Mouse (Mus musculus): ENCODE data around the gene Gdf5. TPM values are rescaled to one million over a fixed set of nuclear protein-coding genes. Genes with fewer than 3 reads are reported as not detected.

Gdf5 gene
- polyA plus RNA-seq, 1 experiment from 2014 or later = not detected

GRCm38 (mm10) chr2:155959981-155960380 lies 14.8 kb upstream of the Gdf5 start:
- no peak overlapping the region for H3K4me3 ChIP-seq (replicated peaks)
- 84% methylated on average over 5 of the region's 5 CpGs for WGBS (ENCODE audit: insufficient replicate concordance)
- no peaks in the 10 kb centered on the region for H3K27me3 ChIP-seq
- no peak overlapping the region for H3K4me2 ChIP-seq
- H3K4me1 ChIP-seq (replicated peaks) = peaks cover 19% of the 10 kb centered on the region
- H3K27ac ChIP-seq = no peak overlapping the region
- ATAC-seq (ENCODE audit: low read depth) (no peak), DNase-seq (no peak)
- no peaks in the 10 kb centered on the region for H3K9me3 ChIP-seq (replicated peaks)
- peaks cover 28% of the 10 kb centered on the region for H3K36me3 ChIP-seq
- H3K9ac ChIP-seq = no peak overlapping the region

GRCm38 (mm10) chr2:155956134-155957059 lies 11.2 kb upstream of the Gdf5 start, which contains the start of gene Cep250:
Cep250 (plus strand) TSS chr2:155956458.
- Histone ChIP-seq H3K27ac (peak within 1 kb of the TSS; percentile 81), H3K4me1 (replicated peaks) (peaks cover 26% of the 10 kb centered on the region), H3K9ac (peak within 1 kb of the TSS; percentile 94), H3K4me2 (peak within 1 kb of the TSS; percentile 99), H3K9me3 (replicated peaks) (no peaks in the 10 kb centered on the region), H3K36me3 (no peaks in the 10 kb centered on the region), H3K27me3 (peaks cover 11% of the 10 kb centered on the region; the same call in 1 of the 2 replicates), H3K4me3 (replicated peaks) (peak within 1 kb of the TSS; percentile 88)
- ATAC-seq (ENCODE audit: low read depth) (peak; percentile 100), DNase-seq (peak; percentile 81)
- under 1% methylated on average over 58 of the region's 59 CpGs for WGBS (ENCODE audit: insufficient replicate concordance)

GRCm38 (mm10) chr2:155952006-155952405 lies 6.8 kb upstream of the Gdf5 start:
- peaks cover 13% of the 10 kb centered on the region; the same call in 1 of the 2 replicates for H3K27me3 ChIP-seq
- H3K4me1 ChIP-seq (replicated peaks) = peaks cover 31% of the 10 kb centered on the region
- no peak overlapping the region for H3K4me2 ChIP-seq
- DNase-seq (no peak), ATAC-seq (ENCODE audit: low read depth) (no peak)
- H3K27ac ChIP-seq = no peak overlapping the region
- H3K4me3 ChIP-seq (replicated peaks) = no peak overlapping the region
- H3K9ac ChIP-seq = no peak overlapping the region
- H3K9me3 ChIP-seq (replicated peaks) = no peaks in the 10 kb centered on the region
- H3K36me3 ChIP-seq = no peaks in the 10 kb centered on the region

DNA sequence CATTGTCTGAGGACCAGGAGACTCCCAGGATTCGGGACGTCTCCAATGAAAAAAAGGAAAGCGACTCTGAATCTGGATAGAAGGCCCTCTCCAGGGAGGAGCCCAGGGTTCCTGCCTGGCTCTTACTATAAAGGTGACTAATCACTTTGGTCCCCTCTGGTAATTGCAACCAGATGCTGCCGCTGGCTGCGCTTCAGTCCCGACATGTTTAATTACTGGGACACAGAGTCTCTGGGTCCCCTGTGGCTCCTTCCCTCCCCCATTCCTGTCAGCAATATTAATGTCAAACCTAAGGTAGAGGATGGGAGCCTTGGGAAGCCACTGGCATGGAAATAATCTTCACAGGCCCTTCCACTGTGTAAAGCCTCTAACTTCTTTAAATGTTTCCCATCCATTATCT lies 4.2 kb upstream of the Gdf5 start:
- Histone ChIP-seq H3K4me3 (replicated peaks) (no peak overlapping the region), H3K9me3 (replicated peaks) (no peaks in the 10 kb centered on the region), H3K27me3 (peaks cover 10% of the 10 kb centered on the region; the same call in 1 of the 2 replicates), H3K4me1 (replicated peaks) (peaks cover 32% of the 10 kb centered on the region), H3K36me3 (no peaks in the 10 kb centered on the region), H3K9ac (no peak overlapping the region), H3K4me2 (no peak overlapping the region), H3K27ac (no peak overlapping the region)
- DNase-seq (no peak), ATAC-seq (ENCODE audit: low read depth) (no peak)
- 64% methylated on average over 6 of the region's 6 CpGs for WGBS (ENCODE audit: insufficient replicate concordance)

DNA sequence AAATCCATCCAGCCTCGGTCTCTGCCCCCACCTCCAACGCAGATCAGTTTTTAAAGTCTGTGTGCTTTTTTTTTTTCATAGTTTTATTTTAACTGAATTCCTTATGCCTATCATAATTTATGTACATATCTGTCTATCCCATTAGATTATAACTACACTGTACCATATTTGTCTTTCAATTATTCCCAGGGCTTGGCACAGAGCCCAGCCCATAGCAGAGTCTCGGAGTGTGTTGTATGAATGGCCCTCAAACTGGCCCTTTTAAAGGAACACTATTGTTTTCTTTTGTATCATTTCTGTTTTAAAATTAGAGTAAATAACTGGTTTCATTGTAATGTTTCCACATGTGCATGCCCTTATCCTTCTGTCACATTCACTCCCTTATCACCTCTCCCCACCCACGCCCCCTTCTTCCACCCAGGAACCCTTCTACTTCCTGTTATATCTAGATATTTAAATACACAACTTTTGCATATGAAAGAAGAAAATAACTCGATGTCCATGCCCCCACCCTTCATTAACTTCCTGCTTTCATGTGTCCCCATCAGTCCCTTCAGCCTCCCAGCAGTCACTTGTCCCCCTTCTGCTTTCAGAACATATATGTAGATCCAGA lies 2.3 kb upstream of the Gdf5 start:
- Histone ChIP-seq H3K4me2 (0 out of 2 replicates have a peak overlapping the region, but pooled peaks have one; percentile 28), H3K9me3 (replicated peaks) (no peaks in the 10 kb centered on the region), H3K27me3 (0 out of 2 replicates have a peak, but pooled peaks cover 3% of the 10 kb centered on the region), H3K36me3 (no peaks in the 10 kb centered on the region), H3K4me1 (replicated peaks) (peaks cover 32% of the 10 kb centered on the region), H3K27ac (peak overlapping the region; percentile 65), H3K4me3 (replicated peaks) (no peak overlapping the region), H3K9ac (peak overlapping the region; percentile 31)
- ATAC-seq (ENCODE audit: low read depth) (peak; percentile 75), DNase-seq (peak; percentile 66)
- 45% methylated on average over 5 of the region's 5 CpGs for WGBS (ENCODE audit: insufficient replicate concordance)

GRCm38 (mm10) chr2:155946499-155946898 lies 1.3 kb upstream of the Gdf5 start:
- Histone ChIP-seq H3K4me1 (replicated peaks) (peaks cover 26% of the 10 kb centered on the region), H3K9ac (no peak overlapping the region), H3K9me3 (replicated peaks) (no peaks in the 10 kb centered on the region), H3K36me3 (no peaks in the 10 kb centered on the region), H3K4me2 (no peak overlapping the region), H3K27me3 (0 out of 2 replicates have a peak, but pooled peaks cover 3% of the 10 kb centered on the region), H3K27ac (peak overlapping the region; percentile 65), H3K4me3 (replicated peaks) (no peak overlapping the region)
- 46% methylated on average over 4 of the region's 4 CpGs for whole genome bisulfite sequencing (ENCODE audit: insufficient replicate concordance)
- DNase-seq (no peak), ATAC-seq (ENCODE audit: low read depth) (0 out of 2 replicates have a peak, but pooled peaks have one; percentile 12)

DNA sequence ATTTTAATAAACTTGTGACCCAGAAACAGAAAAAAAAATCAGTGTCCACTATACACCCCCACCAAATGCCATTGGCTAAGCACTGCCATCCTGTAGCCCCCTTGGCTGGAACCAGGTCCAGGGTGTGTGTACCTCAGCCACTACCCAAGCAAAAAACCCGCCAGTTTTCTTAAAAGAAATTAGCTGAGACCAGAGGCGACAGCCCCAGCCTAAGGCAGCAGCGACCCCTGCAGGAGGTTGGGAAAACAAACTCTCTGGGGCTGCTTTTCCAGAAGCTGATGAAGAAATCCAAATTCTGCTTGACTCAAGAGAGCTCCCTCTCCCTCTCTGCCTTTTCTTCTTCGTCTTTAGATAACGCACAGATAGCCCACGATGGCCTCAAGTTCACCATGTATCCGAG lies 902 bp upstream of the Gdf5 start:
- Histone ChIP-seq H3K4me1 (replicated peaks) (peaks cover 24% of the 10 kb centered on the region), H3K27me3 (0 out of 2 replicates have a peak, but pooled peaks cover 3% of the 10 kb centered on the region), H3K4me2 (no peak overlapping the region), H3K36me3 (no peaks in the 10 kb centered on the region), H3K9ac (no peak overlapping the region), H3K9me3 (replicated peaks) (no peaks in the 10 kb centered on the region), H3K27ac (peak overlapping the region; percentile 65; the same call in 1 of the 2 replicates), H3K4me3 (replicated peaks) (no peak overlapping the region)
- DNase-seq = peak; percentile 65
- WGBS (ENCODE audit: insufficient replicate concordance) = 4% methylated on average over 7 of the region's 7 CpGs
- ATAC-seq (ENCODE audit: low read depth) = 0 out of 2 replicates have a peak, but pooled peaks have one; percentile 29

- H3K27me3 ChIP-seq = 0 out of 2 replicates have a peak, but pooled peaks cover 3% of the 10 kb centered on the region
- H3K27ac ChIP-seq = no peak overlapping the region
- peaks cover 24% of the 10 kb centered on the region for H3K4me1 ChIP-seq (replicated peaks)
- no peak for ATAC-seq (ENCODE audit: low read depth)
- H3K4me3 ChIP-seq (replicated peaks) = no peak overlapping the region
- H3K9ac ChIP-seq = no peak overlapping the region
- DNase-seq = no peak
- H3K4me2 ChIP-seq = no peak overlapping the region
- WGBS (ENCODE audit: insufficient replicate concordance) = 83% methylated on average over 5 of the region's 5 CpGs
- H3K9me3 ChIP-seq (replicated peaks) = no peaks in the 10 kb centered on the region
- H3K36me3 ChIP-seq = no peaks in the 10 kb centered on the region
Measured at GRCm38 (mm10) chr2:155945580-155945979, 413 bp upstream of the Gdf5 start.

GRCm38 (mm10) chr2:155944685-155945084 lies 482 bp downstream of the Gdf5 start:
- Histone ChIP-seq H3K4me3 (replicated peaks) (no peak overlapping the region), H3K9ac (no peak overlapping the region), H3K4me2 (no peak overlapping the region), H3K9me3 (replicated peaks) (no peaks in the 10 kb centered on the region), H3K27me3 (0 out of 2 replicates have a peak, but pooled peaks cover 3% of the 10 kb centered on the region), H3K27ac (no peak overlapping the region), H3K4me1 (replicated peaks) (peaks cover 24% of the 10 kb centered on the region), H3K36me3 (no peaks in the 10 kb centered on the region)
- no peak for ATAC-seq (ENCODE audit: low read depth)
- 80% methylated on average over 4 of the region's 4 CpGs for WGBS (ENCODE audit: insufficient replicate concordance)
- DNase-seq = no peak

GRCm38 (mm10) chr2:155943463-155943862 lies 1.7 kb downstream of the Gdf5 start:
- H3K4me1 ChIP-seq (replicated peaks) = peaks cover 23% of the 10 kb centered on the region
- no peaks in the 10 kb centered on the region for H3K27me3 ChIP-seq
- ATAC-seq (ENCODE audit: low read depth) (no peak), DNase-seq (no peak)
- H3K9me3 ChIP-seq (replicated peaks) = no peaks in the 10 kb centered on the region
- no peak overlapping the region for H3K4me3 ChIP-seq (replicated peaks)
- peak overlapping the region; percentile 4; the same call in 1 of the 2 replicates for H3K4me2 ChIP-seq
- no peaks in the 10 kb centered on the region for H3K36me3 ChIP-seq
- no peak overlapping the region for H3K9ac ChIP-seq
- H3K27ac ChIP-seq = no peak overlapping the region
- WGBS (ENCODE audit: insufficient replicate concordance) = 20% methylated on average over 8 of the region's 8 CpGs

DNA sequence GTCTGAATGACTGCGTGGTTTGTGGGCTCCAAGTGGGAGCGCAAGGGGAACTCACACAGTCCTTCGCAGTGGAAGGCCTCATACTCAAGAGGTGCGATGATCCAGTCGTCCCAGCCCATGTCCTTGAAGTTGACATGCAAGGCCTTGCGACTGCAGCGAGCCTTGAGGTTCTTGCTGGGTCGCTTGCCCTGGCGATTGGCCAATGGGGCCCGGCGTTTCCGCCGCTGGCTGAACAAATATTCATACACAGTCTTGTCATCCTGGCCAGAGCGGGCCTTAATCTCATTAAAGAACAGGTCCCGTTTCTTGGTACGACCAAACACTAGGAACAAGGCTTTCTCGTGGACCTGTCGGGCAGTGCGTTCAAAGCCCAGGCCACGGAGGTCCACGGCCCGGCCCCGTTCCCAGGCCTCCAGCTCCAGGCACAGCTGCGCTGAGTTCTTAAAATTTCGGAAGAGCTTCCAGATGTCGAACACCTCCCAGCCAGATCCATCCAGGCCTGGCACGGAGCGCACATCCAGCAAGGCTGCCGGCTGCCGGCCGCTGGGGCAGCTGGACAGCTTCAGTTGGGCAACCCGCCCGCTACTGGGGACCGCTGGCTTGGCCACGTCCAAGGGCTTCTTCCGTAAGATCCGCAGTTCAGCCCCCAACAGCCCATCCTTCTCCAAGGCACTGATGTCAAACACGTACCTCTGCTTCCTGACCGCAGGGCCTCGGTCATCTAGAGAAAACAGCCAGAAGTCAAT lies 3.3 kb downstream of the Gdf5 start:
- peaks cover 7% of the 10 kb centered on the region for H3K4me1 ChIP-seq (replicated peaks)
- H3K9ac ChIP-seq = no peak overlapping the region
- no peak overlapping the region for H3K27ac ChIP-seq
- no peak for ATAC-seq (ENCODE audit: low read depth)
- WGBS (ENCODE audit: insufficient replicate concordance) = 84% methylated on average over 40 of the region's 40 CpGs
- no peak overlapping the region for H3K4me2 ChIP-seq
- H3K9me3 ChIP-seq (replicated peaks) = no peaks in the 10 kb centered on the region
- H3K27me3 ChIP-seq = no peaks in the 10 kb centered on the region
- H3K36me3 ChIP-seq = no peaks in the 10 kb centered on the region
- DNase-seq = no peak
- no peak overlapping the region for H3K4me3 ChIP-seq (replicated peaks)

All from liver, embryonic 13.5 days (tissue).